Mouse (Mus musculus) R1 (cell line): ENCODE results near the gene Gpr19.
A peak's percentile ranks its signal among the peaks of the same experiment; 100 is the strongest.

Source experiments
- DNase-seq: peaks from one replicate; pipeline ENCODE4 v3.0.0-alpha.2; 2018; ENCODE audit warnings: low read depth, low spot score

Gene Gpr19

DNA sequence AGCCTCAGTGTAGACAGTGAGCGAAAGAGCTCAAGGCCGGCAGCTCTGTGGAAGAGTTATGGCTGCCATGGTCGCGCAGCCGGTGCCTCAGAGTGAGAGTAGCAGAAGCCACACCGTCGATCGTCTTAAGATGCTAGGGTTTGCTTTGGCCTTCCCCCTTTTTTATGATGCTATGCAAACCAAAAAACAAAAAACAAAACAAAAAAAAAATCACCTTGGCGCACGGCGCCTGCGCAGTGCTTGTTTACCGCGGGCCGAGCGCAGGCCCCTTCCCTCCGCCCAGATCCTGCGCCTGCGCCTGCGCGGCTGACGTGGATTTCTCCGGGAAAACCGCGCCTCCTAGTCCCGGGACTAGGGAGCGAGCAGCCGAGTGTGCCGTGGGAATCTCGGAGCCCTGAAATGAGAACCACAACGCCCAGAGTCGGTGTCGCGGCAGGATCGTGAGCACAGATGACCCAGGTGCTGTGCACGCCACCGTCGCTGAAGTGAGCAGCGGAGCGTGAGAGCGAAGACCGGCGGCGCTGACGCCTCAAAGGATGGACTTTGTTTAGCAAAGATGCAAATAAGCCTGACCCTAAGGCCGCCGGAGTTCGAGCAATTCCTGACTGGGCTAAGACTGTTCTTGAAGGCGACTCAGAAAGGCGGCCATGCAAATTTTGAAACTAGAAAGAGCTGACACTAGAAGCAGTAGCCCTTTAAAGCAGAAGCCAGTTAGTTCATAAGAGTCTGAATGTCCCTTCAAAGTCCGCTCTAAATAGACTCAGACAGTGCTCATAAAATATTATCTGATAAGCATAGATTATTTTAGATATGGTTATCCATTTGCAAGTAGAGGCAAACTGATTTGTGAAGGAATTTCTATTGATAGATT, at the start of gene Gpr19:
Gene Gpr19, minus strand, starts transcription at position 484 of the 871 bp plus-strand sequence.
- DNase-seq = peak; percentile 96

DNA sequence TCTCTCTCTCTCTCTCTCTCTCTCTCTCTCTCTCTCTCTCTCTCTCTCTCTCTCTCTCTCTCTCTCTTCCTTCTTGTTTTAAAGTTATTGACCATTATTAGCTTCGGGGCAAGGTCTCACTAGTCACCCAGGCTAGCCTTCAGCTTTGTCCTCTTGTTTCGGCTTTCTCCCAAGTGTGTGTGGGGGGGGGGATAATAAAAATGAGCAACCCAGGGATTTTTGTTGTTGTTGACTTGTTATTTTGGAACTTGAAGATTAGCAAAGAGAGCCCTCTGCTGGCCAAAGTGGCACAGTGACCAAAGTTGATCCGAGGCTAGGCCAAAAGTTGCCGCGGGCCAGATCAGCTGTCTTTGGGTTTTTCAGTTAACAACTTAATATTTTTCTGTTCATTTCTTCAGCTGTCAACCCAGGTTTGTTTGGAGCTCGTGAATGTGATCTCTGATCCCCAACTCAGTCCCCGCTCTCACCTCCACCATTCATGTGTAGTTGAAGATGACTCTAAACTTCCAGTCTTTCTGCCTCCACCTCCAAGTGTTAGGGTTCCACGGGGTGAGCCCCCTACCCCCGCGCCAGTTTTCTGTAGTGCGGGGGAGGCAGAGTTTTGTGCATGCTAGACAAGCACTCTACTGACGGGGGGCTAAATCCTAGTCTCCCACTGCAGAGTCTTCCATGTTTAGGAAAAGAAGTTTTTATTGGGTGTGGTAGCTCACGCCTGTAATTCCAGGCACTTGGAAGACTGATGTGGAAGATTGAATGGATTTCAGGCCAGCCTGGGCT, 49.1 kb upstream of the Gpr19 start:
- peak; percentile 87 for DNase-seq

DNA sequence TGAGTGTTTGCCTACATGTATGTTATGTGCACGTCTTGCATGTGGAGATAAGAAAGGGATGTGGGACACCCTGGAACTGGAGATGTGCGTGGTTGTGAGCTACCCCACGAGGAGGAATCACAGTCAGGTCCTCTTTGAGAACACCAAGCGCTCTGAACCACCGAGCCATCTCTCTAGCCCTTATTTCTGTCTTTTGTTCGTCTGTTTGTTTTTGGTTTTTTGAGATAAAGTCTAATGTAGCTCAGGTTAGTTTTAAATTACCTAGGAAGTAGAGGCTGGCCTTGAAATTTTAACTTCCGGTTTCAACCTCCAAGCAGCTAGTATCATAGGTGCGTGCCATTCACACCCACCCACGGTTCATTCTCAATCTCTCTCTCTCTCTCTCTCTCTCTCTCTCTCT, 48.5 kb upstream of the Gpr19 start:
- DNase-seq = peak; percentile 31

DNA sequence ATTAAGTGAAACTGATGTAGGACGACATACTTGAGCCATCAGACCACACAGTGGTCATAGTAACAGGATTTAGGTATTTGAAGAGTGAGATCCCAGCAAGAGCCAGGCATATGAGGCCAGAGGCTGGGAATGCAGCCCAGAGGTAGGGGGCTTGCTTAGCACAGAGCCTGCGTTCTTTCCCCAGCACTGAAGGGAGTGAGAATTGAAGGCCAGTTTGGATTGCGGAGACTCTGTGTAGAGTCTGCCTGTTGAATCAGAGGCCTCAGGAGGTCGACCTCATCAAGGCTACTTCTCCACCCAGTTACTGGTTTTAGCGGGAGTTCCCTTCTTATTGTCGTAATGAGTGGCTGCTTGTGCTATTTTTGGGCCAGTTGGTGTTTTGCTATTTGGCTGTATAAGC, 47.7 kb upstream of the Gpr19 start:
- no peak for DNase-seq

DNA sequence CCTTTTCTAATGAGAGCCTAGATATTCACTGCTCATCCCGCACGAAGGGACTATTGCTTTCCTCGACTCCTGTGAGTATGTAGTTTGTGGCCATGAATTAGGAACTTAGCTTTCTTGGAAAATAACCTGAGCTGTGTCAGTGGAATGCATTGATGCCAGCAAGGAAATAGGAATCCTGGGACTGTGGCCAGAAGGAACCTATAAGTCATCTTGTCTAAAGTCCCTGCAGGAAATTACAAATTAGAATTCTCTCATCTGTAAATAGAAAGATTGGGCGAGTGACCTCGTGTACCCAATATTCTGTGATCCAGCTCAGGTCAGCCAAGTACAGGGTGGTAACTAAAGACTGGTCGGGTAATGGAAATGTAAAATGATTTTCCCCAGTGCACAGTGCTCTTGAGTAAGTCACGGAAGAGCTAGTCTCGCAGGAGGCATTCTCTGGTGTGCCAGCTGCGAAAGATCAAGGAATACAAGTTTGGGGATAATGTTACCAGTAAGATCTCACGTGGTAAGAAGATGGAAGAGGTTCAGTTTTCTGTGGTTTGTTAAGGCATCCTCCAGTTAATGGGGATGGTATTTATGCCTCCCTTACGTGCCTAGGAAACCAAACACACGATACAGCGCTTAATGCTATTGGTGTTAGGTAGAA, 45.5 kb upstream of the Gpr19 start:
- DNase-seq = no peak

DNA sequence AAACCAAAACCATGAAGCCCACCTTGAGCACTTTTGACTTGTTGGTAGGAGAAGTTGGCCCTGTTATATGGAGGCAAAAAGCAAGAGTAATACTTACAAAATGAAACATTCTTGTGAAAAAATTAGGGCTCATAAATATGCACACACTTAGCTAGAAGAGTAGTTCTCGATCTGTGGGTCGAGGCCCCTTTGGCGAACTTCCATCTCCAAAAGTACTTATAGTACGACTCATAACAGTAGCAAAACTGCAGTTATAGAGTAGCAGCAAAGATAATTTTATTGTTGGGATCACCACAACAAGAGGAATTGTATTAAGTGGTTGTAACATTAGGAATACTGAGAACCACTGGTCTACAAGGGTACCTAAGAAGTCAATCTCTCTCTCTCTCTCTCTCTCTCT, 41.4 kb upstream of the Gpr19 start:
- DNase-seq = no peak

DNA sequence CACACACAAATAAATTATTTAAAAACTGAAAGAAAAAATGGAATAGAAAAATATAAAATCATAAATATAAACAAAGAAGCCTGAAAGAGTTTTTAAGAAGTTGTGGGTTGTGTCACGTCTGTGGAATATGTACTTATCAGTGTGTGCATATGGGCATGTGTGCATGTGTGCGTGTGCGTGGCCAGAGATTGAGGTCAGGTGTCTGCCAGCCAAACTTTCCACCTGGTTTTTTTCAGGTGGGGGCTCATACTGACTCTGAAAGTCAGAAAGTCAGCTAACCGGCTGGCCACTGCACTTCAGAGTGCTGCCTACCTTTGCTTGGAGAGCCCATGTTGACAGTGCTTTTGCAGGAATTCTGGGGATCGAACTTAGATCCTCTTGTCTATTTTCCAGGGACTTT, 35.9 kb upstream of the Gpr19 start:
- DNase-seq = no peak

DNA sequence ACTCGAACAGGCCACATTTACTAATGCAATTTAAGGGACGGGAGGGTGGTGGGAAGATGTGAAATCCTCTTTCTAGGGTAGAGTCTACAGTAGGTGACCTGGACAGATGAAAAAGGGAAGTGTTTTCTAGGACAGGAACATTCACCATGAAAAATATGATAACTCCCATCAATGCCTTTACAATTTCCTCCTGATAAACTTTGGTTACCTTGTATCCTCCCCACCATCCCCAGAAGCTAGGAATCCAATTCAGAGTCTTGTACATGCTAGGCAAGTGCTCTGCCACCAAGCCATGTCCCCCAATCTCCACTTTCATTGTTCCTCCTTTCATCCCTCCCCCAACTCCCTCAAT, 34.8 kb upstream of the Gpr19 start:
- no peak for DNase-seq

DNA sequence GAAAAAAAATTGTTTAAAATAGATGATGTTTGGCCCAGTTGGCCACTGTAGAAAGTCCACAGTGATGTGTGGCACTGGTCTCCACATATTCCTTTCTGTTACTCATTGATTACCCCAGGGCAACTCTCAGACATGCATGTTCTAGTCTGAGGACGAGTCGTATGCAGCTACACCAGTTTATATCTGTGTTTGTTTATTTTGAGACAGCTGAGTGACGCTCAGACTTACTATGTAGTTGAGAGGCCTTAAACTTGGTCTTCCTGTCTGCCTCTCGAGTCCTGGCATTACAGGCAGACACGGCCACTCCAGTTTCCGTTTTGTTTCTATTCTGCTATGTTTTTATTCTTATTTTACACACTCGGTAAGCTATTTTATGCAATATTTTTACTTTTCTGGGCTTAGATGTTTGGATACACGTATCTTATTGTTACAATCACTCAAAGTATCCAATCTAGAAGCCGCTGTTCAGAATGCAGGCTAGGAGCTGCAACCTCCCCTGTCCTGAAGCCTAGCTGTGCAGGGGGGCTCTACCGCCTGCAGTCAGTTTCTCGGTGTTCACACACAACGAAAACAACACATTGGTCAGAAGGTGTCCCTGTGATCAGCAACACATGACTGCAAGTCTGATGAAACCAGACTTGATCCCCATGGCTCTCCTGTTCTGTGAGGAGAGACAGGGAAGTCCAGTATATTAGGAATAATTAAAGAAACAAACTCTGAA, 34.3 kb upstream of the Gpr19 start:
- no peak for DNase-seq

DNA sequence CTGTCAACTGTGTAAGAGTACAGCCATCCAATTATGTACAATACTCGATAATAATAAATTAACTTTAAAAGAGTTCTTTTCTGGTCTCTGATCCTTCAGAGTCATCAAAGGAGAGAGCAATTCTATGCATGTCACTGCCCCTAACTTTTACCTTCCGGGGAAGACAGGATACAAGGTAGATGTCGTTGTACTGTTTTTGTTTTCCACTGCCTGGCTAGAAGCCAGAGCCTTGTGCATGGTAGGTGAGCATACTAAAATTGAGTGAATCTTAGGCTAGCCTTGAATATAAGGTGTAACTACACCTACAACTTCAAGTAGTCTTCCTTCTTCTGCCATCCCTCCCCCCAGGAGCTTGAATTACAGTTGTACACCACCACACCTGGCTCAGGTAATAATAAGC, 32.8 kb upstream of the Gpr19 start:
- DNase-seq = no peak

DNA sequence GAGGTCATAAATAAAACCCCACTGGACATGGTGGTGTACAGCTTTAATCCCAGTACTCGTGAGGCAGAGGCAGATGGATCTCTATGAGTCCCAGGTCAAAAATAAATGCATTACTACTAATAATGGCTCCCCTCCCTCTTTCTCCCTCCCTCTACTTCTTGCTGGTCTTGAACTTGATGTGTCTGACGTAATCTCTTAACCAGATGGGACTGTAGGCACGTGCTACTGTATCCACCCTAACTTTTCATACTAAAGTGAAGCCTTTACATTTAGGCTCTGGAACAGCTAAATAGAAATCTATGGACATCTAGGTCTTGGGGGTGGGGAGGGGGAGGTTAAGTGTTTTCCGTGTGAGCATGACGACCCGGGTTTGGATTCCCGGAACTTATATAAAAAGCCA, 32.0 kb upstream of the Gpr19 start:
- DNase-seq = no peak

DNA sequence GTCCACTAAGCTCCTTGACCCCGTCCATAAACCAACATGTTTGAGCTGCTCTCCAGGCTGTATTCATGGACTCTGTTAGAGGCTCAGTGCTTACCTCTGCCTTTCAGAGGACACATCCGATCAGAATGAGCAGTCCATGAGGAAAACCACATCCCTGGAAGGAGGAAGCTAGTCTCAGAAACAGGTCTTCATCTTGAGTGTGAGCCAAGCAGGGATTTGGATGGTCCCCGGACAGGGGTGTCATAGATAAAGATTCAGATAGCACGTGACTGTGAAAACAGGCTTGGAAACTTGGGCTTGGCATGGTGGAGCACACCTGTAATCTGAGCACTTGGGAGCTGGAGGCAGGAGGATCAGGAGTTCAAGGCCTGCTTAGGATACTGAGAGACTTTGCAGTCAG, 31.5 kb upstream of the Gpr19 start:
- no peak for DNase-seq

DNA sequence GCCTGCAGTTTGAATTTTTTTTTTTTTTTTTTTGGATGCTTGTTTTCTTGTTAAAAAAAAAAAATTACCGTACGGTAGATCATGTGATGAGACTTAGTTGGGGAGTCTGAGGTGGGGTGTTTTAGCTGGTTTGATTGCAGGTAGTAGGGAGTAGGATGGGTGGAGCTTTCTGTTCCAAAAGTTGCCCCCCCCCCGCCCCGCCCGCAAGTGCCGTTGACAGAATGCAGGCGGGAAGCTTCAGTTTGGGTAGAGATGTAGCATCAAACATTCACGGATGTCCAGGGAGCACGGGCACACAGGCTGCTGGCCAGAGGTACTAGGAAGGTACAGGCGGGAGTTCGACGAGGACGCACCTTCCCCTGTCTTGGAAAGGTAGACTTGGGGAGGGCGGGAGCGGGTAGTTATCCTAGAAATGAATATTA, 30.5 kb upstream of the Gpr19 start:
- no peak for DNase-seq

DNA sequence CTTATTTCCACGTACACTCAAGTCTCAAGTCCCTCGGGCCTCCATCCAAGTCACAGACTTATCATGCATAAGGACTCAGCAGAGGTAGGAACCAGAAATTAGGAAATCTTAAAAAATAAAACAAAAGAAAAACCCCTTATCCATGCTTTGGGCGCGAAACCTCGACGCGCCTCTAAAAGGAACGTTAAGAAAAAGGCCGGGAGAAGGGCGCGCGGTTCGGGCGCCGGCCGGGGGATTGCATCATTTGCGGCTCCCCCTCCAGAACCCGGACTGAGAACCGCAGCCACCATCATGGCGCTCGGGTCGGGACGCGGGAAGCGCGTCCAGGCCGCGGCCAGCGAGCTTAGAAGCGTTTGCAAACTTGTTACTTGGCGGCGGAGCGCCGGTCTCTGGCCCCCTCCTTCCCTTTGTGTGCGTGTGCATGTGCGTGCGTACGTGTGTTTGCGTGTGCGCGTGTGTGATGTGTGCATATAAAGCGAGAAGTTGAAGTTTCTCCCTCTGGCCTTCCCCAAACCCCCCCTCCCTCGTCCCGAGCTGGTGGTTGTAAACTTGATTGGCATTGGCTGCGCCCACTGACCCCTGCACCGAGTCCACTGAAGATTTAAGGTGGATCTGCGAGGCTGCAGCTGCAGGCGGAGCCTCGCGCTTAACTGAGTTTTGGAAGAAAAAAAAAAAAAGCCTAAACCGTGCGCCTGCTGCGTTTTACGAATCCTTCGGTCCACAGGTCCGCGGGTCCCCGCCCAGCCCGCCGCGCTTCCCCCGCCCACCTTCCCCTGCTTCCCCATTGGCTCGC, 29.9 kb upstream of the Gpr19 start:
- peak; percentile 94 for DNase-seq

DNA sequence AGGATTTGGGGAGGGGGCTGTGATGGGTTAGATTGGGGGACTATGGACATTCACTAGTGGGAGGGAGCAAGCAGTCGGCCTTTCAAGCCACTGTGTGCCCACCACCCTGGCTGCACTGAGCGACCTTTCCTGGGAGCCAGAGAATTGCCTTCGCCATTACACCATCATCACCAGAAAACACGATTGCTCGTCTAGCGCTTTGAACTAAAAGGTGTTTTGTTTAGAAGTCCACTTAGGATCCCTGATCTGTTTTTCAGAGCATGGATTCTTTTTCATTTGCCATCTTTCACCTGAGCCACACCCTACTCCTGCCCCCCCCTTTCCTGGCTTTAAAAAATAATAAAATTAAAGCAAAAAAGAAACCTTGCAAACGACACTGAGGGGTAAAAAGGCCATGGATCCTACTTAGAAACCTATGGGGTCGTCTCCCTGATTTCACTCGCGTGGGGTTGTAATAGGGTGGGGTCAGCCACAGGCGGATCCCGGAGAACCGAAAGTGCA, 29.3 kb upstream of the Gpr19 start:
- DNase-seq = no peak

DNA sequence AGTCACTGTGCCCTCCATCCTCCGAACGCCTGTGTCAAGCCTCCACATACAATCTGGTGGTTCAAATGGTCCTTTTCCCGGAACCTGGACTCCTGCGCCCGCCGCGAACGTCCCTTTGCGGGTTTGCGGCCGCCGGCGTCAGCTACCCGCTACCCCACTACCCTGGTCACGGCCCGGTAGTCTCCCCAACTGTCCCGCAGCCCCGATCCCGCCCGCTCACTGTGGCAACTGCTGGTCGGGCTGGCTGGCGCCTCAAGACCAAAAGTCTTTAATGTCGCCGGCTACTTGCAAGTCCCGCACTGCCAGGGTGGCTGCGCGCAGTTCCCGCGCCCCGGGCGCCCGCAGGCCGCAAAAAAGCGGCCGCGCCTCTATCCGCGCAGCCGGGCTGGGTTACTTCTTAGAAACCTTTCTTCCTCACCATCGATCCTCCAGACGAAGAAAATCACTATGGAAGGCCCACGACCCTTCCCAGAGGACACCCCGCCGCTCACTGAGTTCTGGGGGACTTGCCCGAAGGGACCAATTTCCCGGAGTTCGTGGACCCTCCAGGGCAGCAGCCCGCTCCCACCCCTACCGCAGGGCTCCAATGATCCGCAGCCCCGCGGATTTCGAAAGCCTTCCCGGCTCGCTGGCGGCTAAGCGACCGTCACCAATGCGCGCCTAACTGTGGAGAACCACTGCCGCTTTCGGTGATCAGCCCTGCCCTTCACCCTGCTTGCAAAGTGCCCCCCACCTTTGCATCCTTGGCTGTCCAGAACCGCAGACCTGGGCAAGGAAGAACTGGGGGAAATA, 28.6 kb upstream of the Gpr19 start:
- DNase-seq = peak; percentile 76

DNA sequence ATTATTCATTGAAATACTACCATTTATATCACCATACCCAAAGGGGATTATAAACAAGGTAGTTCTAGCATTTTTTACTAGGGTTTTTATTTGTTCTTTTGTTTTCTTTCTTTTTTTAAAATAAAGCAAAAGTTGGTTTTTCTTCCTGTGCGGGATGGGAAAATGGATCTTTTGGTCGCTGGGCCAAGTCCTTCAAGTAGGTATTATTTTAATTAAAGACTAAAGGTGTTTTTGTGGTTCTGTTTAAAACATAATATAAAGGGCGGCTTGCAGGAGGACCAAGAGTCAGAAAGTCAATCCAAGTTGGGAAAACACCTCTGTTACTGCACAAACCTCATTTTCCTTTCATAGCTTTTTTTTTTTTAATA, 27.9 kb upstream of the Gpr19 start:
- DNase-seq = no peak

DNA sequence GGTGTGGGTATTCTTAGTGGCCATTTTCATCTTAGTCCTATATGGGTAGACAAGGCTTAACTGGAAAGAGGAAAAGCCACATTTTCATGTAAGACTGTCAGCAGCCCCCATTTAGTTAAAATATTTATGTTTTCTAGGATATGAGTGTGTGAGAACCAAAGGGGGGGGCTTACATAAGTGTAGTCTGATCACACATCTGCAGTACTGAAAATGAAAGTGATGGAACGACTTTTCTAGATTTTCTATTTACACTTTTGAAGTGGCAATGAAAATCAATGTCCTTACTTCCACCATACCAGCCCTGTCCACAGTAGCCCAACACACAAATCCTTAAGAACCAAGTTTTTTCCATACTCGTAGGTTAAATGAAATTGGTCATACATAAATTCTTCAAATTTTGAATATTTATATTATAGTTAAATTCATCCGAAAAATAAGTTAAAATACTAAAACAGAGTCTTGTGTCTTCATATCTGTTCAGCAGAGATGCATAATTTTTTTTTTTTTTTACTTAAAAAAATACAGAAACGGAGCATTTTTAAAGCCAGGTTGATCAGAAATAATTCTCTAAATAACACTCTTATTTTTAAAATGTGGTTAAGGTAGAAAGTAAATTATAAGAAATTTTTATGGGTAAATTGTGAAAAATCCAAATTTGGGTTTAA, 27.4 kb upstream of the Gpr19 start:
- DNase-seq = no peak

DNA sequence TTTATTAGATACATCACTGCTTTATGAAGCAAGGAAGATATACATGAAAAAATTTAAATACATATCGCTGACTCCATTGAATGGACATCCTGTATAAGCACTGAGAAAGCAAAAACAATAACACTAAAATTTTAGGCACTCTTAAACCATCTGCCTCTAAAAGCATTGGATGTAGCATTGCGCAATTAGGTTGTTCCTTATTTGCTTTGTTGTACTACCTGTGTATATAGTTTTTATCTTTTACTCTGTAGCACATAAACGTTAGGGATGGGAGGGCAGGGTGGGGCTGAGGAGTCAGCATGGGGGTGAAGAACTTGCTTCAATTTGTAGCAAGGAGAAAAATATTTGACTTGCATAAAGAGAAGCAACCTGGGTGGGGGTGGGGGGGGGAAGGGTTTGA, 25.9 kb upstream of the Gpr19 start:
- no peak for DNase-seq

DNA sequence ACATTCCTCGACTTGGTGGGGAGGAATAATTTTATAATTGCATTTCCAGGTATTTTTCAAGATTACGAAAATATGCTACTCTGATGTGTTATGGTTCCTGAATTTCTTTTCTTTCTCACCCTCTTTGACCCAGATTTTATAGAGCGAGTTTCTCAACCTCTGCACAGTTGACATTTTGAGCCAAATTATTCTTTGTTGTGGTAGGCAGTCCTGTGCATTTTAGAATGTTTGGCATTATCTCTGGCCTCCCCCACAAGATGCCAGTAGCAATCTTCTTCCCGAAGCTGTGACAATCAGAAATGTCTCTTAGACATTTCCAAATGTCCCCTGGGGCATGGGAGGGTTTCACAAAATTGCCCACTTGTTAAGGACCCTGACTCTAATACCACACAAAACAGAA, 25.3 kb upstream of the Gpr19 start:
- no peak for DNase-seq
